Mouse (Mus musculus) ovary, postnatal 36 days (tissue): ENCODE measurements at regions not wholly inside any gene's neighbourhood (a gene's known extent, or its start where the extent isn't known, plus 50 kb on each side); places are given as distances from the start of the nearest gene placed in this dataset.

Experiments
- DNase-seq: peaks from one replicate; pipeline ENCODE4 v3.0.0; 2022; ENCODE audit warnings: low spot score, mixed read lengths

- no peak for DNase-seq
These were observed 197.9 kb upstream of the Arid1b start for GRCm38 (mm10) chr17:4796241-4796640.

- no peak for DNase-seq
These were observed 190.1 kb upstream of the Arid1b start for GRCm38 (mm10) chr17:4804013-4804412.

GRCm38 (mm10) chr17:4806051-4806450 is 188.1 kb upstream of the Arid1b start:
- peak; percentile 82 for DNase-seq

GRCm38 (mm10) chr17:4808926-4809325 is 185.2 kb upstream of the Arid1b start:
- no peak for DNase-seq

- DNase-seq = no peak
These were observed 180.9 kb upstream of the Arid1b start for GRCm38 (mm10) chr17:4813232-4813631.

GRCm38 (mm10) chr17:4813666-4814065 is 180.5 kb upstream of the Arid1b start:
- no peak for DNase-seq

GRCm38 (mm10) chr17:4825221-4825895 is 168.8 kb upstream of the Arid1b start:
- DNase-seq = no peak

- DNase-seq = peak; percentile 48
These were observed 160.1 kb upstream of the Arid1b start for GRCm38 (mm10) chr17:4834065-4834464.

- no peak for DNase-seq
These were observed 159.6 kb upstream of the Arid1b start for GRCm38 (mm10) chr17:4834571-4834970.

GRCm38 (mm10) chr17:4835065-4835705 is 158.9 kb upstream of the Arid1b start:
- no peak for DNase-seq

- no peak for DNase-seq
These were observed 154.0 kb upstream of the Arid1b start for GRCm38 (mm10) chr17:4840123-4840522.

GRCm38 (mm10) chr17:4858304-4858703 is 135.8 kb upstream of the Arid1b start:
- no peak for DNase-seq

GRCm38 (mm10) chr17:4864901-4865300 is 129.2 kb upstream of the Arid1b start:
- DNase-seq = no peak

- no peak for DNase-seq
These were observed 128.5 kb upstream of the Arid1b start for GRCm38 (mm10) chr17:4865621-4866020.

GRCm38 (mm10) chr17:4866026-4866896 is 127.9 kb upstream of the Arid1b start:
- DNase-seq = peak; percentile 53

- no peak for DNase-seq
These were observed 127.0 kb upstream of the Arid1b start for GRCm38 (mm10) chr17:4867083-4867482.

- DNase-seq = peak; percentile 79
These were observed 126.2 kb upstream of the Arid1b start for GRCm38 (mm10) chr17:4867754-4868445.

- no peak for DNase-seq
These were observed 125.7 kb upstream of the Arid1b start for GRCm38 (mm10) chr17:4868446-4868825.

- DNase-seq = no peak
These were observed 125.3 kb upstream of the Arid1b start for GRCm38 (mm10) chr17:4868861-4869260.

GRCm38 (mm10) chr17:4871267-4871666 is 122.9 kb upstream of the Arid1b start:
- no peak for DNase-seq

- no peak for DNase-seq
These were observed 119.7 kb upstream of the Arid1b start for GRCm38 (mm10) chr17:4874459-4874858.
